Mouse (Mus musculus) testis, adult 2 months (tissue): ENCODE results near the gene Fto.

Experiments
- CTCF ChIP-seq: fragments of 200-500 bp; IDR thresholded peaks from 2 replicates; pipeline ENCODE4 v1.5.1; 2012; ENCODE audit warnings: low read depth, mild to moderate bottlenecking, inconsistent platforms, low read length, moderate library complexity; ENCODE audit not compliant: control insufficient read depth, insufficient read depth, insufficient replicate concordance
- POLR2A ChIP-seq: fragments of 200-500 bp; IDR thresholded peaks from 2 replicates; pipeline ENCODE4 v1.6.1; 2012; ENCODE audit warnings: low read depth, mild to moderate bottlenecking, inconsistent platforms, low read length, moderate library complexity; ENCODE audit not compliant: control insufficient read depth

GRCm38 (mm10) chr8:91495260-91495601 lies 181.9 kb downstream of the Fto start:
- TF ChIP-seq POLR2A (no peak), CTCF (no peak)
